Mouse (Mus musculus) heart, embryonic 14.5 days (tissue): ENCODE results near the gene Tm4sf19. TPM values are rescaled to one million over a fixed set of nuclear protein-coding genes. Genes with fewer than 3 reads are reported as not detected.

ENCODE experiments used
- ATAC-seq: fragments of 200-750 bp; cut with Nextera tagmentation; 2 replicates; pipeline ENCODE4 v1.8.0; 2017; ENCODE audit warnings: low read depth, moderate TSS enrichment; ENCODE audit not compliant: insufficient number of reproducible peaks, insufficient read depth, low FRiP score
- H3K27ac ChIP-seq, 2 experiments: fragments of 200-500 bp in 1 of 2; fragments of 300-500 bp in 1 of 2; sonication (generic) in 1 of 2; replicated peaks in 1 of 2; 2 replicates each; pipeline ENCODE4 v1.5.1; 2012 to 2014; ENCODE audit warnings: low read depth in 2 of 2, low read length in 2 of 2, control low read depth in 1 of 2, mild to moderate bottlenecking in 1 of 2, mixed read lengths in 1 of 2; ENCODE audit not compliant: control insufficient read depth in 1 of 2, insufficient read depth in 1 of 2
- H3K27me3 ChIP-seq: fragments of 300-500 bp; sonication (generic); 2 replicates; pipeline ENCODE4 v1.6.1; 2014; ENCODE audit warnings: mild to moderate bottlenecking, low read length, control low read depth; ENCODE audit not compliant: control insufficient read depth, insufficient read depth
- H3K36me3 ChIP-seq: fragments of 300-500 bp; sonication (generic); 2 replicates; pipeline ENCODE4 v1.6.1; 2014; ENCODE audit warnings: mild to moderate bottlenecking, control low read depth, low read length, mixed read lengths; ENCODE audit not compliant: control insufficient read depth, insufficient read depth
- H3K4me1 ChIP-seq, 2 experiments: fragments of 200-500 bp in 1 of 2; fragments of 300-500 bp in 1 of 2; sonication (generic) in 1 of 2; 2 replicates each; pipeline ENCODE4 v1.6.1; 2012 to 2014; ENCODE audit warnings: low read length in 2 of 2, control low read depth in 1 of 2, mixed read lengths in 1 of 2; ENCODE audit not compliant: control insufficient read depth in 2 of 2, insufficient read depth in 2 of 2
- H3K4me2 ChIP-seq: fragments of 300-500 bp; sonication (generic); 2 replicates; pipeline ENCODE4 v1.6.1; 2014; ENCODE audit warnings: mild to moderate bottlenecking, low read length
- H3K4me3 ChIP-seq, 2 experiments: fragments of 200-500 bp in 1 of 2; fragments of 300-500 bp in 1 of 2; sonication (generic) in 1 of 2; 2 replicates each; pipeline ENCODE4 v1.5.1; 2012 to 2014; ENCODE audit warnings: low read length in 2 of 2, mild to moderate bottlenecking in 2 of 2, control low read depth in 1 of 2, low read depth in 1 of 2, moderate library complexity in 1 of 2; ENCODE audit not compliant: control insufficient read depth in 1 of 2, insufficient read depth in 1 of 2
- H3K9ac ChIP-seq: fragments of 300-500 bp; sonication (generic); 2 replicates; pipeline ENCODE4 v1.6.1; 2014; ENCODE audit warnings: mild to moderate bottlenecking, low read length
- H3K9me3 ChIP-seq: fragments of 300-500 bp; sonication (generic); 2 replicates; pipeline ENCODE4 v1.6.1; 2016; ENCODE audit warnings: low read length, control low read depth; ENCODE audit not compliant: control insufficient read depth
- WGBS: fragments of 180-500 bp; shearing (Covaris S2); extraction: QIAGEN DNeasy Blood & Tissue Kit; methylation state at CpG from one replicate; pipeline ENCODE4 v1.1.7; 2014; 5-methylcytosine and 5-hydroxymethylcytosine counted together
- polyA plus RNA-seq: library from polyadenylated mRNA; unstranded; fragments of >200 nt; fragmentation: Nextera tagmentation; extraction: Ambion mirVana; gene quantifications from 2 replicates; pipeline ENCODE4 v1.2.1, GENCODE M21; 2014

The Tm4sf19 gene
- polyA plus RNA-seq: 0.16 TPM in 1 of 2 replicates, not detected in the other

DNA sequence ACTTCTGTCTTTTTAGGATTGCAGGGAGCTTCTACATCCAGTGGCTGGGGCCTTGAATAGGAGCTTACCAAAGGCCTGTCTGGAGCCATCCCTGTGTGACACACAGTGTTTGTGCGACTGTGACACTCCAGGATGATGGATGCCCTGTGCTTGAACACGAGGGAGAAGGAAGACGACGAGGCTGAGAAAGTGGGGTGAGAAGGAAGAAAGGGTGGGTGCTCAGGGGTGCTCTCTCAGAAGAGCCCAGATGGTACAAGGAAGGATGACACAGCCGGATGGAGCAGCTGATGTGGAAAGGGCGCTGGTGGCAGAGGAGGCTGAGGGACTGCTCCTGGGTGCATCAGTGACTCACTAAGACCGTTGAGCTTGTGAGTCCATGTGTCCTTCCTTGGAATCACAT is at the start of gene Tm4sf19:
Gene Tm4sf19, plus strand, starts transcription at position 240 of the 400 bp plus-strand sequence.
- Histone ChIP-seq H3K27ac (no peak within 1 kb of the TSS), H3K4me1 (no peaks in the 10 kb centered on the region; a peak in 2 of 4 replicates), H3K36me3 (no peaks in the 10 kb centered on the region), H3K9me3 (no peaks in the 10 kb centered on the region), H3K4me2 (no peak within 1 kb of the TSS), H3K4me3 (no peak within 1 kb of the TSS), H3K27me3 (no peaks in the 10 kb centered on the region), H3K9ac (no peak within 1 kb of the TSS)
- ATAC-seq: no peak
- 76% methylated on average over 7 of the region's 7 CpGs for WGBS

DNA sequence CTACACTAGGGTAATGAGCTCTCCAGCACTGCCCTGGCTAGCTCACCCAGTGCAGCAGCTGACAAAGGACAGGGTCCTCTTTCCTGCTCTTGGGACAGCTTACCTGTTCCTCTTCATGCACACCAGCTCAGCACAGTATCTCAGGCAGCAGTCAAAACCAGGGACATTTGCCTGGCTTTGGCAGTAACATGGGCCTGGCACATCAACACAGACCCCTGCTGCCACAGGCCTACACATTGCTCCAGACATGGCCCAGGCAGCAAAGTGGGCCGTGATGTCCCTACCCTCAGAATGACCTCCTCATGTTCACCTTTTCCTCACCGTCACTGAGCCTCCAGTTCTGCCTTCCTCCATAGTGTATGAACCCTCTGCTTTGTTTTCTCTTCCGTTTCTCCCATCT is 49.5 kb upstream of the Tm4sf19 start:
- H3K36me3 ChIP-seq: peaks cover 31% of the 10 kb centered on the region
- no peaks in the 10 kb centered on the region for H3K27me3 ChIP-seq
- H3K9ac ChIP-seq: no peak overlapping the region
- no peak for ATAC-seq
- no peaks in the 10 kb centered on the region for H3K9me3 ChIP-seq
- no peak overlapping the region for H3K4me2 ChIP-seq
- H3K4me1 ChIP-seq: peaks cover 0 to under 1% of the 10 kb centered on the region in 2 experiments; a peak in 1 of 4 replicates
- H3K4me3 ChIP-seq: no peak overlapping the region
- H3K27ac ChIP-seq: 0 out of 4 replicates have a peak overlapping the region, but pooled peaks of 1 of the 2 experiments have one; percentile 20
- 75% methylated on average over 3 of the region's 3 CpGs for WGBS

DNA sequence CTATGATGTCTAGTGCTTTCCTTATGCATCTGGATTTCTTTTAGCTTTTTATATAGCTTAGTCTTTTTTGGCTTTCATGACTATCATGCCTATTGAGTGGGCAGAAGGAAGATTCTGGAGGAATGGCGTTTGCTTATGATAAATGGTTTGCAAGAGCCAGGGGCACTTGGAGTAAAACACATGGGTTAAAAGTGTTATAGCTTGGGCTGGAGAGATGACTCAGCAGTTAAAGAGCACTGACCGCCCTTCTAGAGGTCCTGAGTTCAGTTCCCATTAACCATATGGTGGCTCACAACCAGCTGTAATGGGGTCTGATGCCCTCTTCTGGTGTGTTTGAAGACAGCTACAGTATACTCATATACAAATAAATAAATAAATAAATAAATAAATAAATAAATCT is 36.8 kb upstream of the Tm4sf19 start:
- H3K4me2 ChIP-seq: no peak overlapping the region
- H3K27me3 ChIP-seq: no peaks in the 10 kb centered on the region
- WGBS: 88% methylated on average over 2 of the region's 2 CpGs
- no peaks in the 10 kb centered on the region for H3K9me3 ChIP-seq
- no peak overlapping the region for H3K27ac ChIP-seq
- H3K4me3 ChIP-seq: no peak overlapping the region
- no peak overlapping the region for H3K9ac ChIP-seq
- ATAC-seq: no peak
- no peaks in the 10 kb centered on the region for H3K4me1 ChIP-seq
- peaks cover 50% of the 10 kb centered on the region for H3K36me3 ChIP-seq

DNA sequence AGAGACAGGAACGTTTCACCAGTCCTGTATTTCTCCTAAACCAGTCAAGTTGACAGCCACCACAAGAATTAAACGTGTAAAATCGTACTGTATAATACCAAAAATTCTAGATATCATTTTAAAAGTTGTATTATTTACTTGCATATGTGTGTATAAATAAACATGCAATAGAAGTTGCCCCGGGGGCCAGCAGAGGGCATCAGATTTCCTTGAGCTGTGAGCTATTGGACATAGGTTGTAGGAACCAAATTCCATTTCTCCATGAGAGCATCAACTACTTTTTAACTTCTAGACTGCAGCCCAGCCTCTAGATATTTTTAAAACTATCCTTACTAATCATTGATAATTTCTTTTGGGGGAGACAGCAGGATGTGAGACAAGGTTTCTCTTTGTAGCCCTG is 29.0 kb upstream of the Tm4sf19 start:
- Histone ChIP-seq H3K9me3 (no peaks in the 10 kb centered on the region), H3K36me3 (peaks cover 84% of the 10 kb centered on the region), H3K4me3 (no peak overlapping the region), H3K27me3 (no peaks in the 10 kb centered on the region), H3K4me2 (no peak overlapping the region), H3K9ac (no peak overlapping the region), H3K27ac (no peak overlapping the region), H3K4me1 (no peaks in the 10 kb centered on the region)
- no peak for ATAC-seq
- WGBS: 80% methylated on average over 4 of the region's 4 CpGs

DNA sequence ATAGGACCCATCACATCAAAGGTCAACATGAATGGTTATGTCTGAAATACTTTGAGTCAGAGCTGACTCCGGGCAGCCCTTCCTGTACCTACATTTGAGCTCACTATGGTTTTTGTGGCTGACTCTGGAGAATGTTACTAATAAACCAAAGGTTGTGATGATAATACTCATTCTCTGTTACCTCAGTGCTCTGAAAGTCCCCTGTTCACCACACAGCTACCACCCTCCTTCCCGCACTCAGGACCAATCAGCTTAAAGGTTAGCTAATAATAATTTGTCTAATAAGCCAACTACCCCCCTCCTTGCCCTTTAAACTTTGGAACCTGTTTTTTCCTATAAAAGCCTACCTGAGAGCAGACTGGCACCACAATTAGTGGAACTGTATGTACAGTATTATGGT is 20.7 kb upstream of the Tm4sf19 start:
- 91% methylated on average over 2 of the region's 2 CpGs for WGBS
- peaks cover 94% of the 10 kb centered on the region for H3K36me3 ChIP-seq

DNA sequence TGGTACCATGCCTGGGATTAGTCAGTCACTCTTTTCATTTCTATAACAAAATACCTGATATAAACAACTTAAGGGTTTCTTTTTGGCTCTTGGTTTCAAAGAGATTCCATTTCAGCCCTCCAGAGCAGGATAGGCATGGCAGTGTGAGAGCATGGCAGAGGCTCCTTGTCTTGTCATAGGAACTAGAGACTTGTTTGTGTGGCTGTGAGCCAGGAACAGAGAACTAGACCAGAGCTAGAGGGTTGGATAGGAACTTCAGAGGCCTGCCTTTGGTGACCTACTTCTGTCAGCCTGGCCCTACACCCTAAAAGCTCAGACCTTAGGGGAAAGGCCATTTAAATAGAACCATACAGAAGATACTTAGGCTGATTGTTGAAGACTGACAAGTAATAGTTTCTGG is 17.4 kb upstream of the Tm4sf19 start:
- Histone ChIP-seq H3K36me3 (peaks cover 94% of the 10 kb centered on the region), H3K9me3 (no peaks in the 10 kb centered on the region), H3K9ac (no peak overlapping the region), H3K4me1 (no peaks in the 10 kb centered on the region), H3K4me2 (no peak overlapping the region), H3K27me3 (no peaks in the 10 kb centered on the region), H3K27ac (no peak overlapping the region), H3K4me3 (no peak overlapping the region)
- ATAC-seq: no peak

More for the DNA sequence above, 20.7 kb upstream of the Tm4sf19 start:
- Histone ChIP-seq H3K4me2 (no peak overlapping the region), H3K27me3 (no peaks in the 10 kb centered on the region), H3K27ac (no peak overlapping the region), H3K4me1 (no peaks in the 10 kb centered on the region), H3K4me3 (no peak overlapping the region), H3K9ac (no peak overlapping the region), H3K9me3 (no peaks in the 10 kb centered on the region)
- ATAC-seq: no peak

DNA sequence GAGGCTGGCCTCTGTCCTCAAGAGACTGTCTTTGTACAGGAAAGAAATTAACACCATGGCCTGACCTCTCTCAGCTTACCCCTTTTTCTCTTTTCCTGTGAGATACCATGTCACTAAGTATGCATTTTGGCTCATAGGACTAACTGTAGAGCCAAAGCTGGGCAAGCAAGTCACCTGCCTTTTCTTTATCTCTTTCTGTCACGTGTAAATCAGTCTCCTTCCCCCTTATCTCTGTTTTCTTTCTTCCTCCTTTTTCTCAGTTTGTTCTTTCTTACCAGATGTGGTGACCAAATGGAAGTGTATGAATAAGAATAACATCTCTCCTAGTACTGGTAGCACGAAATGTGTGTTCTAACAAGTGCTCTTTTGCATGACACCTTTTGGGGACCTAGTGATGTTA is 15.4 kb upstream of the Tm4sf19 start:
- Histone ChIP-seq H3K4me1 (no peaks in the 10 kb centered on the region), H3K4me3 (no peak overlapping the region), H3K27ac (no peak overlapping the region), H3K27me3 (no peaks in the 10 kb centered on the region), H3K36me3 (peaks cover 84% of the 10 kb centered on the region), H3K9me3 (no peaks in the 10 kb centered on the region), H3K4me2 (no peak overlapping the region), H3K9ac (no peak overlapping the region)
- 65% methylated on average over 2 of the region's 2 CpGs for WGBS
- no peak for ATAC-seq

DNA sequence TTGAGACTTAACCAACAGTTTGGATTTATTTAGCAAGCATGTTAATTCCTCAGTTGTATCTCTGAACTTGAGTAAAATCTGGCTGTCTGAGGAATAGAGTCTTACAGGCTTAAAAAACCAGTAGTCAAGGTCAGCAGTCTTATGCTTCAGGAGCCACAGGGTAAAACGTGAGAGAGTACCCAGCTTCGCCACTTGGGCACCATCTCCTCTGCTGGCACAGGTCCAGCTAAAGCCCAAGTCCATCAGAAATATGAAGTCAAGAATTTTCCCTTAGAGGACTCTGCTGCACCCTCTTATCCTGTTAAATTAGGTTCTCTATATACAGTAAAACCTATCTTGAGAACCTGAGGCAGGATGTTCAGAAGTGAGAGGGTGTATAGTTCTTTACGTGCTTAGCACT is 13.5 kb upstream of the Tm4sf19 start:
- H3K9ac ChIP-seq: no peak overlapping the region

More for the DNA sequence above, 13.5 kb upstream of the Tm4sf19 start:
- Histone ChIP-seq H3K9me3 (no peaks in the 10 kb centered on the region), H3K4me3 (no peak overlapping the region), H3K36me3 (peaks cover 79% of the 10 kb centered on the region), H3K27ac (no peak overlapping the region), H3K4me1 (no peaks in the 10 kb centered on the region), H3K4me2 (no peak overlapping the region), H3K27me3 (no peaks in the 10 kb centered on the region)
- WGBS: 76% methylated on average over 3 of the region's 3 CpGs
- no peak for ATAC-seq
